Mouse (Mus musculus) hindbrain, embryonic 16.5 days (tissue): ENCODE results near the gene Etl4. TPM values are rescaled to one million over a fixed set of nuclear protein-coding genes. Genes with fewer than 3 reads are reported as not detected.

Experiments
- ATAC-seq: fragments of 200-750 bp; cut with Nextera tagmentation; 2 replicates; pipeline ENCODE4 v1.8.0; 2017; ENCODE audit warnings: moderate TSS enrichment, moderate library complexity
- H3K27ac ChIP-seq: fragments of 300-500 bp; sonication (generic); 2 replicates; pipeline ENCODE4 v1.5.1; 2014; ENCODE audit warnings: low read depth, mild to moderate bottlenecking, control low read depth, low read length, moderate library complexity
- H3K27me3 ChIP-seq: fragments of 300-500 bp; sonication (generic); replicated peaks from 2 replicates; pipeline ENCODE4 v1.6.1; 2014; ENCODE audit warnings: low read length; ENCODE audit not compliant: control insufficient read depth, insufficient read depth
- H3K36me3 ChIP-seq: fragments of 300-500 bp; sonication (generic); 2 replicates; pipeline ENCODE4 v1.6.1; 2014; ENCODE audit warnings: mild to moderate bottlenecking, low read length, moderate library complexity, mixed read lengths; ENCODE audit not compliant: control insufficient read depth, insufficient read depth
- H3K4me1 ChIP-seq: fragments of 300-500 bp; sonication (generic); 2 replicates; pipeline ENCODE4 v1.6.1; 2014; ENCODE audit warnings: low read depth, low read length; ENCODE audit not compliant: control insufficient read depth, insufficient read depth
- H3K4me2 ChIP-seq: fragments of 300-500 bp; sonication (generic); 2 replicates; pipeline ENCODE4 v1.6.1; 2014; ENCODE audit warnings: mild to moderate bottlenecking, low read length, control low read depth, moderate library complexity
- H3K4me3 ChIP-seq: fragments of 300-500 bp; sonication (generic); 2 replicates; pipeline ENCODE4 v1.5.1; 2014; ENCODE audit warnings: mild to moderate bottlenecking, low read length, control low read depth, moderate library complexity
- H3K9ac ChIP-seq: fragments of 300-500 bp; sonication (generic); 2 replicates; pipeline ENCODE4 v1.6.1; 2014; ENCODE audit warnings: low read depth, mild to moderate bottlenecking, control low read depth, low read length, moderate library complexity
- H3K9me3 ChIP-seq: fragments of 300-500 bp; sonication (generic); 2 replicates; pipeline ENCODE4 v1.6.1; 2014; ENCODE audit warnings: mild to moderate bottlenecking, low read length, moderate library complexity; ENCODE audit not compliant: control insufficient read depth
- WGBS: fragments of 180-500 bp; shearing (Covaris S2); extraction: QIAGEN DNeasy Blood & Tissue Kit; methylation state at CpG from one replicate; pipeline ENCODE4 v1.1.7; 2014; 5-methylcytosine and 5-hydroxymethylcytosine counted together
- polyA plus RNA-seq: library from polyadenylated mRNA; unstranded; fragments of >200 nt; fragmentation: Nextera tagmentation; extraction: Ambion mirVana; gene quantifications from 2 replicates; pipeline ENCODE4 v1.2.1, GENCODE M21; 2015

The Etl4 gene
- polyA plus RNA-seq, 1 experiment from 2014 or later = 5.0 TPM

DNA sequence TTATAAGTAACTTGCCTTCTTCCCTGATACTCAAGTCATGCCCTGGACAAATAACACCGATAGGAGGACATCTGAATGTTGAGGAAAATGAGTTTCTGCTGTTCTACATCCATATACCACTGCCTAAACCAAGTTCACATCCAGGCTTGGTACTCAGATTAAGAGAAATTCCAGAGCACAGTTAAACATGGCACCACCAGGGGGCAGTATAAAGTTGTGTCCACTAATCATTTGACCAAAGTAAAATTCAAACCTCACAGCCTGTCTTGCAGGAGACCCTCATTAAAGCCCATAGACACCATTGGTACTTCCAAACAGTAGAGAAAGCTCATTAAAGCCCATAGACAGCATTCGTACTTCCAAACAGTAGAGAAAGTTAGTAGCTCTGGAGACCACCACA is 366.5 kb downstream of the Etl4 start:
- no peak overlapping the region for H3K4me2 ChIP-seq
- WGBS = 53% methylated on average over 2 of the region's 2 CpGs
- H3K4me1 ChIP-seq = no peaks in the 10 kb centered on the region
- no peaks in the 10 kb centered on the region for H3K9me3 ChIP-seq
- H3K36me3 ChIP-seq = no peaks in the 10 kb centered on the region
- no peaks in the 10 kb centered on the region for H3K27me3 ChIP-seq
- no peak for ATAC-seq
- no peak overlapping the region for H3K4me3 ChIP-seq
- H3K9ac ChIP-seq = no peak overlapping the region
- H3K27ac ChIP-seq = no peak overlapping the region

GRCm38 (mm10) chr2:20281903-20282302 is 372.3 kb downstream of the Etl4 start:
- Histone ChIP-seq H3K4me3 (no peak overlapping the region), H3K27me3 (no peaks in the 10 kb centered on the region), H3K27ac (no peak overlapping the region), H3K4me1 (no peaks in the 10 kb centered on the region), H3K9me3 (no peaks in the 10 kb centered on the region), H3K36me3 (no peaks in the 10 kb centered on the region), H3K9ac (no peak overlapping the region), H3K4me2 (no peak overlapping the region)
- no peak for ATAC-seq
- 75% methylated on average over 2 of the region's 2 CpGs for WGBS

DNA sequence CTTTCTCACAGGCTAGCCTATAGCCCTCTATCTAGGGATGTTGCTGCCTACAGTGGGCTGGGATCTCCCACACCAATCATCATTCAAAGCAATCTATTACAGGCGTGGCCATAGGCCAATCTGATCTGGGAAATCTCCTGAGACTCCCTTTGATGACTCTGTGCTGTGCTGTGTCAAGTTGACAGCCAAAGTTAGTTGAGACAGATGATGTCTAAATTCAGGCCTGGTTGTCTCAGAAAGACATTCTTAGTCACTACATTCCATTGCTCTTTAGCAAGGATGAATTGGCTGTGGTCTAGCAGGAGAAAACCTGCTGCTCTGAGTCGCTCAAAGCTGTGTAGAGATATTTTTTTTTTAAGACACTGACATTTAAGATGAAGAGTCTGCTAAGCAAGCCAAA is 374.8 kb downstream of the Etl4 start:
- ATAC-seq = no peak
- no peak overlapping the region for H3K27ac ChIP-seq
- no peaks in the 10 kb centered on the region for H3K4me1 ChIP-seq
- H3K9me3 ChIP-seq = no peaks in the 10 kb centered on the region
- H3K9ac ChIP-seq = no peak overlapping the region
- H3K4me3 ChIP-seq = no peak overlapping the region
- no peaks in the 10 kb centered on the region for H3K36me3 ChIP-seq
- WGBS = 80% methylated on average over 2 of the region's 2 CpGs
- H3K27me3 ChIP-seq = no peaks in the 10 kb centered on the region
- H3K4me2 ChIP-seq = no peak overlapping the region

DNA sequence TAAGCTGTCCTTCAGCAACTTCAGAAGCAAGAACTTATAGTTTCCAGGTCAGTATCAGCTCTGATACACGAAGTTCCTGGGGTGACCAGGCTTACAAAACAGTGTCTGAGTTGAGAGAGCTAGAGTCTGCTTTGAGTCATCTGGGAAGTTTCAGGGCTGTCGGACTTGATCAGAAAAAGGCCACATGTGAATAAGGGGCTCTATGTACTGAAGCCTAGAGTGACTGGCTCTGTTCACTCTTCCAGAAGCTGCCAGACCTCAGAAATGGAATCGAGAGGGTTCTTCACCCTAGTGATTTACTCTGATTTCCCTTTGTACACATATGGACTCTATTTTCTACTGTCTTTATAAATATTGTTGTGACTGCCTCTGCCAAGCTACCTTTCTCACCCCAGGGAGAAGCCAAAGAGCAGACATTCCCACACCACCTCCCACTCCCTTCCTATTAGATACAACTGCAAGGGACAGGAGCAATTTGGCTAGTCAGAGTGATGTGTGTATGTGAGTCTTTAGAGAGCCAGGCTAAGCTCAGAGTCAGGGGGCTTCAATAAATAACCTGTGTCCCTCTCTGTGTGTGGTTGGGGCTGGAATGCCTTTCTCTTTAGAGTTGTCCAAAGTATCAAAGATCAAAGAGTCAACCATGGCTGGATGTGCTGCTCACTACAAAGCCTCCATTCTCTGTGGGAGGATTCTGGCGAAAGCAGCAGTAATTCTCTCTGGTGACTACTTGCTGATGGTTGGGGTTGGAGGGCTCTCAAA is 381.6 kb downstream of the Etl4 start:
- Histone ChIP-seq H3K4me1 (no peaks in the 10 kb centered on the region), H3K27me3 (no peaks in the 10 kb centered on the region), H3K36me3 (no peaks in the 10 kb centered on the region), H3K4me2 (no peak overlapping the region), H3K4me3 (no peak overlapping the region), H3K27ac (no peak overlapping the region), H3K9me3 (no peaks in the 10 kb centered on the region), H3K9ac (no peak overlapping the region)
- ATAC-seq = no peak
- 57% methylated on average over 4 of the region's 4 CpGs for WGBS

DNA sequence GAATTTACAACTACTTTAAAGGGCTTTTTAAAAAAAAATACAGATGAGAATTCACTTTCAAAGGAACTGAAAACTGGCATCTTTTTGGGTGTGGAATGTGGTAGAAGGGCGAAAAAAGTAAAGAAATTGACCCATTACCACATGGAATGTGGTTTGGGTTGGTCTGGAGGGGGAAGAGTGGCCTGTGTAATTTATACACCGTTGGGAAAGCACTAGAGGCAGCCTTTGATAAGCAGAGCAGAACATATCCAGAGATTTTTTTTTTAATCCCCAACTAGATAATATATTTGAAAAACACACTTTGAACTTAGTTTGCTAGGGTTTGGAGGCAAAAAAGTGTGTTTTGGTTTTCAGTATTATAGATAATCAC is 382.1 kb downstream of the Etl4 start:
- no peak overlapping the region for H3K9ac ChIP-seq
- no peaks in the 10 kb centered on the region for H3K4me1 ChIP-seq
- no peak overlapping the region for H3K4me3 ChIP-seq
- H3K9me3 ChIP-seq = no peaks in the 10 kb centered on the region
- no peak for ATAC-seq
- 26% methylated on average over 2 of the region's 2 CpGs for WGBS
- no peak overlapping the region for H3K27ac ChIP-seq
- H3K27me3 ChIP-seq = no peaks in the 10 kb centered on the region
- H3K36me3 ChIP-seq = no peaks in the 10 kb centered on the region
- H3K4me2 ChIP-seq = no peak overlapping the region

GRCm38 (mm10) chr2:20293336-20293735 is 383.8 kb downstream of the Etl4 start:
- 76% methylated on average over 8 of the region's 8 CpGs for WGBS

DNA sequence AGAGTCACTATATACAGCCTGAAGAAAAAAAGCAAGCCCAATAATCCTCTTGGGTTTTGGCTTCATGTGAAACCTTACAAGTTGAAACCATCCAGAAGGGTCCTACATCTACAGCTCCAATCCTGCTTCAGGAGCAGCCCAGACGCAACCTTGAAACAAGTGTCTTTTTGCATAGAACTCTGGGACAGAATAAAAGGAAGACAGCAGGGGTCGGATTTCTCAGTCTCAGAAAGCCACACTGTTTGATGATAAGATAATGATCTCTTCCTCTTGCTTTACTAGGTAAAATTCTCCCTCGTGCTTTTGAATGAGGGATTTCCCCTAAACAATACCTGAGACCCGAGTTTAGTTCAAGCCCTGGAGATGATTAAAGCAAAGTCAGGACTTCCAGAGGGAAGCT is 385.0 kb downstream of the Etl4 start:
- Histone ChIP-seq H3K4me1 (no peaks in the 10 kb centered on the region), H3K4me2 (no peak overlapping the region), H3K27ac (no peak overlapping the region), H3K4me3 (no peak overlapping the region), H3K9me3 (no peaks in the 10 kb centered on the region), H3K27me3 (no peaks in the 10 kb centered on the region), H3K9ac (no peak overlapping the region), H3K36me3 (no peaks in the 10 kb centered on the region)
- 21% methylated on average over 4 of the region's 4 CpGs for WGBS
- no peak for ATAC-seq

More at GRCm38 (mm10) chr2:20293336-20293735, 383.8 kb downstream of the Etl4 start:
- ATAC-seq = no peak
- H3K9me3 ChIP-seq = no peaks in the 10 kb centered on the region
- no peak overlapping the region for H3K27ac ChIP-seq
- H3K4me3 ChIP-seq = no peak overlapping the region
- H3K9ac ChIP-seq = no peak overlapping the region
- H3K4me1 ChIP-seq = no peaks in the 10 kb centered on the region
- no peaks in the 10 kb centered on the region for H3K36me3 ChIP-seq
- no peaks in the 10 kb centered on the region for H3K27me3 ChIP-seq
- no peak overlapping the region for H3K4me2 ChIP-seq

DNA sequence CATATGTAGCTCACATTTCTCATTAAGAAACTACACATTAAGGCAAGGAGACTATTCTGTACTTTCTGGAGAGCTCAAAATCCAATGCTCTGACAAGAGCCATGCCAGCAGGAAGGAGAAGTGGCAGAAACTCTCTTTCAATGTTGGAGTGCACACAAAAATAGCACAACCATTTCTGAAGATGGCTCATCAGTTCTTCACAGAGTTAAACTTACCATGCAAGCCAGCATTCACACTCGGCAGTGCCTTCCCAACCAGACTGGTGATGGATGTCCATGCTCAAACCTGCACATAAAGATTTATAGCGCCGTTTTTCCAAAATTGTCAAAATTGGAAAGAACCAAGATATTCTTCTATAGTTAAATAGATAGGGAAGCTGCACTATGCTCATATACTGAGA is 392.9 kb downstream of the Etl4 start:
- Histone ChIP-seq H3K4me3 (no peak overlapping the region), H3K36me3 (no peaks in the 10 kb centered on the region), H3K9me3 (no peaks in the 10 kb centered on the region), H3K4me2 (no peak overlapping the region), H3K4me1 (no peaks in the 10 kb centered on the region), H3K27me3 (no peaks in the 10 kb centered on the region), H3K9ac (no peak overlapping the region), H3K27ac (no peak overlapping the region)
- ATAC-seq = no peak
- WGBS = 90% methylated on average over 3 of the region's 3 CpGs

GRCm38 (mm10) chr2:20324954-20325353 is 415.4 kb downstream of the Etl4 start:
- H3K4me2 ChIP-seq = no peak overlapping the region
- H3K4me3 ChIP-seq = no peak overlapping the region
- H3K27ac ChIP-seq = no peak overlapping the region
- H3K4me1 ChIP-seq = no peaks in the 10 kb centered on the region
- no peaks in the 10 kb centered on the region for H3K27me3 ChIP-seq
- no peaks in the 10 kb centered on the region for H3K9me3 ChIP-seq
- H3K36me3 ChIP-seq = no peaks in the 10 kb centered on the region
- no peak overlapping the region for H3K9ac ChIP-seq
- WGBS = 69% methylated on average over 1 of the region's 1 CpGs
- ATAC-seq = no peak
